Mouse (Mus musculus) intestine, postnatal 0 days (tissue): ENCODE results near the gene Ssbp3. TPM values are rescaled to one million over a fixed set of nuclear protein-coding genes. Genes with fewer than 3 reads are reported as not detected.

ENCODE experiments used
- ATAC-seq: fragments of 200-750 bp; cut with Nextera tagmentation; 2 replicates; pipeline ENCODE4 v1.8.0; 2017; ENCODE audit warnings: mild to moderate bottlenecking, moderate TSS enrichment, moderate library complexity
- H3K27ac ChIP-seq: fragments of 300-500 bp; sonication (generic); 2 replicates; pipeline ENCODE4 v1.5.1; 2014; ENCODE audit warnings: mild to moderate bottlenecking, low read depth, low read length, moderate library complexity
- H3K27me3 ChIP-seq: fragments of 300-500 bp; sonication (generic); replicated peaks from 2 replicates; pipeline ENCODE4 v1.6.1; 2014; ENCODE audit warnings: low read length, mixed read lengths; ENCODE audit not compliant: control insufficient read depth, insufficient read depth
- H3K36me3 ChIP-seq: fragments of 300-500 bp; sonication (generic); 2 replicates; pipeline ENCODE4 v1.6.1; 2014; ENCODE audit warnings: mild to moderate bottlenecking, moderate library complexity; ENCODE audit not compliant: control insufficient read depth, insufficient read depth
- H3K4me1 ChIP-seq: fragments of 300-500 bp; sonication (generic); replicated peaks from 2 replicates; pipeline ENCODE4 v1.6.1; 2014; ENCODE audit warnings: antibody characterized with exemption, low read length, mixed read lengths; ENCODE audit not compliant: control insufficient read depth, insufficient read depth
- H3K4me2 ChIP-seq: fragments of 300-500 bp; sonication (generic); replicated peaks from 2 replicates; pipeline ENCODE4 v1.6.1; 2014; ENCODE audit warnings: low read depth, mild to moderate bottlenecking, moderate library complexity
- H3K4me3 ChIP-seq: fragments of 300-500 bp; sonication (generic); 2 replicates; pipeline ENCODE4 v1.5.1; 2014; ENCODE audit warnings: low read depth, low read length
- H3K9ac ChIP-seq: fragments of 300-500 bp; sonication (generic); 2 replicates; pipeline ENCODE4 v1.6.1; 2014; ENCODE audit warnings: mild to moderate bottlenecking, low read depth, low read length
- H3K9me3 ChIP-seq: fragments of 300-500 bp; sonication (generic); 2 replicates; pipeline ENCODE4 v1.6.1; 2016; ENCODE audit warnings: mixed run types; ENCODE audit not compliant: control insufficient read depth
- CTCF ChIP-seq: sonication (generic); IDR thresholded peaks from 2 replicates; pipeline ENCODE4 v1.5.1; 2016; ENCODE audit warnings: low read depth, mild to moderate bottlenecking, control low read depth, antibody characterized with exemption, moderate library complexity
- WGBS: fragments of 180-500 bp; shearing (Covaris S2); extraction: QIAGEN DNeasy Blood & Tissue Kit; methylation state at CpG from one replicate; pipeline ENCODE4 v1.1.7; 2014; 5-methylcytosine and 5-hydroxymethylcytosine counted together
- polyA plus RNA-seq: library from polyadenylated mRNA; unstranded; fragments of >200 nt; fragmentation: Nextera tagmentation; extraction: Ambion mirVana; gene quantifications from 2 replicates; pipeline ENCODE4 v1.2.1, GENCODE M21; 2015

The Ssbp3 gene
- polyA plus RNA-seq, 1 experiment from 2014 or later = 45.2 TPM

- TF ChIP-seq CTCF = no peak
- Histone ChIP-seq H3K4me2 (no peak overlapping the region), H3K9ac (no peak overlapping the region), H3K36me3 (no peaks in the 10 kb centered on the region), H3K9me3 (no peaks in the 10 kb centered on the region), H3K27me3 (no peaks in the 10 kb centered on the region), H3K4me1 (peaks cover 5% of the 10 kb centered on the region; the same call in 1 of the 2 replicates), H3K27ac (no peak overlapping the region), H3K4me3 (no peak overlapping the region)
- ATAC-seq = no peak
- WGBS = 68% methylated on average over 6 of the region's 6 CpGs
These were observed 185.5 kb downstream of the Ssbp3 start for GRCm38 (mm10) chr4:107096043-107096442.

- 78% methylated on average over 16 of the region's 16 CpGs for WGBS
- no peaks in the 10 kb centered on the region for H3K36me3 ChIP-seq
- H3K4me2 ChIP-seq = no peak within 1 kb of the TSS
- no peak for TF ChIP-seq CTCF
- no peak within 1 kb of the TSS for H3K9ac ChIP-seq
- no peak within 1 kb of the TSS for H3K27ac ChIP-seq
- no peak for ATAC-seq
- peaks cover 5% of the 10 kb centered on the region; the same call in 1 of the 2 replicates for H3K4me1 ChIP-seq
- no peaks in the 10 kb centered on the region for H3K27me3 ChIP-seq
- no peak within 1 kb of the TSS for H3K4me3 ChIP-seq
- no peaks in the 10 kb centered on the region for H3K9me3 ChIP-seq
These were observed 186.4 kb downstream of the Ssbp3 start, which contains the start of gene Cdcp2 for GRCm38 (mm10) chr4:107096841-107097373. Gene Cdcp2 (plus strand): TSS chr4:107096891.

GRCm38 (mm10) chr4:107097871-107098270 is 187.4 kb downstream of the Ssbp3 start:
- WGBS = 55% methylated on average over 15 of the region's 15 CpGs
- no peaks in the 10 kb centered on the region for H3K36me3 ChIP-seq
- H3K27me3 ChIP-seq = no peaks in the 10 kb centered on the region
- TF ChIP-seq CTCF = no peak
- no peak overlapping the region for H3K9ac ChIP-seq
- H3K9me3 ChIP-seq = no peaks in the 10 kb centered on the region
- no peak overlapping the region for H3K27ac ChIP-seq
- H3K4me2 ChIP-seq = no peak overlapping the region
- no peak for ATAC-seq
- peaks cover 5% of the 10 kb centered on the region; the same call in 1 of the 2 replicates for H3K4me1 ChIP-seq
- H3K4me3 ChIP-seq = no peak overlapping the region

GRCm38 (mm10) chr4:107098375-107098774 is 187.9 kb downstream of the Ssbp3 start:
- Histone ChIP-seq H3K36me3 (no peaks in the 10 kb centered on the region), H3K4me2 (no peak overlapping the region), H3K27ac (no peak overlapping the region), H3K27me3 (no peaks in the 10 kb centered on the region), H3K4me1 (peaks cover 5% of the 10 kb centered on the region; the same call in 1 of the 2 replicates), H3K9ac (no peak overlapping the region), H3K4me3 (no peak overlapping the region), H3K9me3 (no peaks in the 10 kb centered on the region)
- no peak for ATAC-seq
- TF ChIP-seq CTCF = no peak
- 72% methylated on average over 10 of the region's 10 CpGs for WGBS

- no peak for ATAC-seq
- 72% methylated on average over 17 of the region's 17 CpGs for WGBS
- H3K36me3 ChIP-seq = no peaks in the 10 kb centered on the region
- H3K4me1 ChIP-seq = peaks cover 5% of the 10 kb centered on the region; the same call in 1 of the 2 replicates
- no peak overlapping the region for H3K4me3 ChIP-seq
- H3K9me3 ChIP-seq = no peaks in the 10 kb centered on the region
- H3K27ac ChIP-seq = no peak overlapping the region
- no peak overlapping the region for H3K4me2 ChIP-seq
- no peaks in the 10 kb centered on the region for H3K27me3 ChIP-seq
- no peak overlapping the region for H3K9ac ChIP-seq
- no peak for TF ChIP-seq CTCF
These were observed 188.5 kb downstream of the Ssbp3 start for GRCm38 (mm10) chr4:107098791-107099525.

Other genes starting within 250 kb of the Ssbp3 start
- 29.7 and 35.0 TPM in 2 replicates for gene Ttc4, start 231.8 kb upstream of the Ssbp3 start, polyA plus RNA-seq
- gene Mroh7, start 179.8 kb upstream of the Ssbp3 start, polyA plus RNA-seq = 0.33 TPM in 2 replicates
- 0.25 and 0.31 TPM in 2 replicates for gene Fam151a, start 176.8 kb upstream of the Ssbp3 start, polyA plus RNA-seq
- gene Acot11, start 105.7 kb upstream of the Ssbp3 start, polyA plus RNA-seq = 7.8 and 7.9 TPM in 2 replicates
- 51.4 and 52.8 TPM in 2 replicates for gene Mrpl37, start 156.2 kb downstream of the Ssbp3 start, polyA plus RNA-seq
- gene Cyb5rl, start 156.3 kb downstream of the Ssbp3 start, polyA plus RNA-seq = 3.6 and 4.0 TPM in 2 replicates
- gene Cdcp2, start 186.2 kb downstream of the Ssbp3 start, polyA plus RNA-seq = not detected in 2 replicates